In genomic region chr13:54412236-54412635, GRCm38 (mm10) we compare ENCODE assay signal across 13 mouse cellular contexts. TPM values are rescaled to one million over a fixed set of nuclear protein-coding genes. Genes with fewer than 3 reads are reported as not detected.
DNase-seq lines count a peak whose midpoint lies in the region; ATAC-seq and TF ChIP-seq lines count a peak whose summit lies in the region.
"Had no signal": no experiment of that assay in that cellular context is flagged by ENCODE, and none has a peak within 500 bp of the region (broad histone marks: within the 10 kb centered on the region; RNA-seq: fewer than 3 reads in every experiment).

No protein-coding gene starts in this region.

- TF ChIP-seq EP300 in heart, postnatal 0 days (IDR thresholded peaks at IDR 0.05; ENCODE audit: low read depth): no peak

- H3K4me3 ChIP-seq in heart, postnatal 0 days (ENCODE audit: low read depth, low read length): no peak overlapping the region
- no peak overlapping the region for H3K4me3 ChIP-seq in midbrain, embryonic 14.5 days (replicated peaks; ENCODE audit: low read depth, low read length)
- H3K4me3 ChIP-seq in midbrain, embryonic 16.5 days (ENCODE audit: low read depth, low read length): no peak overlapping the region
- H3K4me3 ChIP-seq in embryonic facial prominence, embryonic 14.5 days (ENCODE audit: low read depth, low read length): no peak overlapping the region
- no peak overlapping the region for H3K4me3 ChIP-seq in neural tube, embryonic 14.5 days (ENCODE audit: low read depth, low read length)
- no peak overlapping the region for H3K4me3 ChIP-seq in kidney, adult 2 months (ENCODE audit: insufficient read depth, low read depth, low read length)
- H3K4me3 ChIP-seq: midbrain, embryonic 15.5 days; stomach, embryonic 15.5 days had no signal

- H3K27me3 ChIP-seq in heart, postnatal 0 days (ENCODE audit: control insufficient read depth, insufficient read depth, low read length): no peaks in the 10 kb centered on the region
- H3K27me3 ChIP-seq in midbrain, embryonic 14.5 days (ENCODE audit: control insufficient read depth, insufficient read depth, low read length): no peaks in the 10 kb centered on the region
- no peaks in the 10 kb centered on the region for H3K27me3 ChIP-seq in midbrain, embryonic 16.5 days (ENCODE audit: control insufficient read depth, insufficient read depth, low read depth, low read length)
- H3K27me3 ChIP-seq in embryonic facial prominence, embryonic 14.5 days (replicated peaks; ENCODE audit: control insufficient read depth, insufficient read depth, low read length): no peaks in the 10 kb centered on the region
- no peaks in the 10 kb centered on the region for H3K27me3 ChIP-seq in neural tube, embryonic 14.5 days (ENCODE audit: control insufficient read depth, insufficient read depth, low read length)
- H3K27me3 ChIP-seq in kidney, adult 2 months (replicated peaks; ENCODE audit: control insufficient read depth, insufficient read depth, low read length): no peaks in the 10 kb centered on the region
- H3K27me3 ChIP-seq: midbrain, embryonic 15.5 days; stomach, embryonic 15.5 days had no signal

- H3K9ac ChIP-seq in heart, postnatal 0 days (replicated peaks; ENCODE audit: low read depth, low read length): no peak overlapping the region
- no peak overlapping the region for H3K9ac ChIP-seq in midbrain, embryonic 14.5 days (replicated peaks; ENCODE audit: low read length)
- no peak overlapping the region for H3K9ac ChIP-seq in midbrain, embryonic 16.5 days (ENCODE audit: low read depth, low read length)
- H3K9ac ChIP-seq in embryonic facial prominence, embryonic 14.5 days (ENCODE audit: low read depth, low read length): no peak overlapping the region
- no peak overlapping the region for H3K9ac ChIP-seq in neural tube, embryonic 14.5 days (replicated peaks; ENCODE audit: low read depth, low read length)
- H3K9ac ChIP-seq: midbrain, embryonic 15.5 days; stomach, embryonic 15.5 days had no signal

- TF ChIP-seq POLR2A in kidney, adult 2 months (IDR thresholded peaks at IDR 0.05; ENCODE audit: low read depth, low read length): no peak

- H3K36me3 ChIP-seq in heart, postnatal 0 days (replicated peaks; ENCODE audit: control insufficient read depth, insufficient read depth, low read length): no peaks in the 10 kb centered on the region
- no peaks in the 10 kb centered on the region for H3K36me3 ChIP-seq in midbrain, embryonic 14.5 days (ENCODE audit: control insufficient read depth, insufficient read depth, low read length)
- H3K36me3 ChIP-seq in midbrain, embryonic 16.5 days (ENCODE audit: control insufficient read depth, insufficient read depth, low read length): no peaks in the 10 kb centered on the region
- no peaks in the 10 kb centered on the region for H3K36me3 ChIP-seq in embryonic facial prominence, embryonic 14.5 days (ENCODE audit: control insufficient read depth, insufficient read depth, low read length)
- no peaks in the 10 kb centered on the region for H3K36me3 ChIP-seq in neural tube, embryonic 14.5 days (ENCODE audit: control insufficient read depth, insufficient read depth, low read length)
- no peaks in the 10 kb centered on the region for H3K36me3 ChIP-seq in kidney, adult 2 months (ENCODE audit: control insufficient read depth, insufficient read depth, low read length)
- H3K36me3 ChIP-seq: midbrain, embryonic 15.5 days; stomach, embryonic 15.5 days had no signal

- ATAC-seq in heart, postnatal 0 days (ENCODE audit: insufficient read depth, low read depth): peak; percentile 17; the same call in 1 of the 2 replicates
- no peak for ATAC-seq in midbrain, embryonic 14.5 days (ENCODE audit: low FRiP score, low TSS enrichment)
- ATAC-seq in midbrain, embryonic 16.5 days: no peak
- peak; percentile 57; the same call in 1 of the 2 replicates for ATAC-seq in embryonic facial prominence, embryonic 14.5 days (ENCODE audit: low read depth)
- ATAC-seq in neural tube, embryonic 14.5 days (ENCODE audit: low read depth): 0 out of 2 replicates have a peak, but pooled peaks have one; percentile 41
- ATAC-seq: midbrain, embryonic 15.5 days had no signal

- no peak overlapping the region for H3K27ac ChIP-seq in heart, postnatal 0 days (ENCODE audit: low read depth)
- 0 out of 2 replicates have a peak overlapping the region, but pooled peaks have one; percentile 13 for H3K27ac ChIP-seq in midbrain, embryonic 14.5 days (replicated peaks; ENCODE audit: low read depth, low read length)
- no peak overlapping the region for H3K27ac ChIP-seq in midbrain, embryonic 16.5 days (ENCODE audit: low read length)
- H3K27ac ChIP-seq in embryonic facial prominence, embryonic 14.5 days (replicated peaks; ENCODE audit: low read depth, low read length): no peak overlapping the region
- H3K27ac ChIP-seq in neural tube, embryonic 14.5 days (ENCODE audit: low read depth, low read length): peak overlapping the region; percentile 7; the same call in 1 of the 2 replicates
- H3K27ac ChIP-seq in kidney, adult 2 months (ENCODE audit: insufficient read depth, low read depth, low read length): no peak overlapping the region
- H3K27ac ChIP-seq: midbrain, embryonic 15.5 days; stomach, embryonic 15.5 days had no signal

- WGBS in heart, postnatal 0 days: 13% methylated on average over 7 of the region's 7 CpGs
- WGBS in midbrain, embryonic 14.5 days: 34% methylated on average over 7 of the region's 7 CpGs
- WGBS in midbrain, embryonic 16.5 days: 24% methylated on average over 7 of the region's 7 CpGs
- 9% methylated on average over 7 of the region's 7 CpGs for WGBS in embryonic facial prominence, embryonic 14.5 days
- 9% methylated on average over 7 of the region's 7 CpGs for WGBS in neural tube, embryonic 14.5 days
- 35% methylated on average over 7 of the region's 7 CpGs for WGBS in kidney, adult 2 months

- no peak for DNase-seq in heart, postnatal 0 days (ENCODE audit: low spot score)
- DNase-seq in heart, adult 18-20 months: no peak
- DNase-seq in midbrain, embryonic 14.5 days: peak; percentile 48
- peak; percentile 70 for DNase-seq in embryonic facial prominence, embryonic 14.5 days (ENCODE audit: low spot score)
- no peak for DNase-seq in adrenal gland, postnatal 10 days
- DNase-seq in kidney, adult 2 months: no peak
- DNase-seq: adrenal gland, postnatal 25 days; kidney, adult 18-20 months had no signal

- no peak overlapping the region for H3K4me2 ChIP-seq in heart, postnatal 0 days (ENCODE audit: low read depth, low read length)
- no peak overlapping the region for H3K4me2 ChIP-seq in midbrain, embryonic 14.5 days (ENCODE audit: low read length)
- no peak overlapping the region for H3K4me2 ChIP-seq in midbrain, embryonic 16.5 days (ENCODE audit: low read length)
- H3K4me2 ChIP-seq in embryonic facial prominence, embryonic 14.5 days (ENCODE audit: low read depth, low read length): no peak overlapping the region
- H3K4me2 ChIP-seq in neural tube, embryonic 14.5 days (ENCODE audit: low read depth, low read length): no peak overlapping the region
- H3K4me2 ChIP-seq: heart, embryonic 11.5 days; midbrain, embryonic 15.5 days; stomach, embryonic 15.5 days had no signal

- no peaks in the 10 kb centered on the region for H3K9me3 ChIP-seq in heart, postnatal 0 days (replicated peaks; ENCODE audit: control insufficient read depth, low read length)
- 0 out of 2 replicates have a peak, but pooled peaks cover 2% of the 10 kb centered on the region for H3K9me3 ChIP-seq in midbrain, embryonic 14.5 days (ENCODE audit: control insufficient read depth, low read length)
- H3K9me3 ChIP-seq in midbrain, embryonic 16.5 days (replicated peaks; ENCODE audit: control insufficient read depth, low read length, poor library complexity, severe bottlenecking): no peaks in the 10 kb centered on the region
- peaks cover 3% of the 10 kb centered on the region; the same call in 1 of the 2 replicates for H3K9me3 ChIP-seq in embryonic facial prominence, embryonic 14.5 days (ENCODE audit: control insufficient read depth, low read length)
- H3K9me3 ChIP-seq in neural tube, embryonic 14.5 days (ENCODE audit: control insufficient read depth, low read length): no peaks in the 10 kb centered on the region
- H3K9me3 ChIP-seq: midbrain, embryonic 15.5 days; stomach, embryonic 15.5 days had no signal

- H3K4me1 ChIP-seq in heart, postnatal 0 days (ENCODE audit: control insufficient read depth, insufficient read depth): 0 out of 2 replicates have a peak, but pooled peaks cover 6% of the 10 kb centered on the region
- H3K4me1 ChIP-seq in midbrain, embryonic 14.5 days (ENCODE audit: control insufficient read depth, insufficient read depth, low read length): peaks cover 9% of the 10 kb centered on the region
- H3K4me1 ChIP-seq in midbrain, embryonic 16.5 days (ENCODE audit: control insufficient read depth, insufficient read depth, low read length): peaks cover 4% of the 10 kb centered on the region; the same call in 1 of the 2 replicates
- H3K4me1 ChIP-seq in embryonic facial prominence, embryonic 14.5 days (ENCODE audit: control insufficient read depth, insufficient read depth, low read length): peaks cover 13% of the 10 kb centered on the region
- H3K4me1 ChIP-seq in neural tube, embryonic 14.5 days (ENCODE audit: control insufficient read depth, insufficient read depth, low read length): peaks cover 5% of the 10 kb centered on the region; the same call in 1 of the 2 replicates
- H3K4me1 ChIP-seq in kidney, adult 2 months (ENCODE audit: control insufficient read depth, insufficient read depth, low read length): no peaks in the 10 kb centered on the region

- TF ChIP-seq CTCF in heart, postnatal 0 days (IDR thresholded peaks at IDR 0.05; ENCODE audit: low read depth): no peak
- no peak for TF ChIP-seq CTCF in kidney, adult 2 months (conservative IDR thresholded peaks at IDR 0.05; ENCODE audit: insufficient read depth, insufficient read length, low read depth, low read length)

RNA-seq across cellular contexts. Expression of gene Cplx2, which starts 41.1 kb away (rescaled TPM):
- 6.5 and 7.6 TPM in 2 replicates for total RNA-seq in heart, postnatal 0 days (2014; rRNA removed; ENCODE audit: low replicate concordance)
- polyA plus RNA-seq in heart, postnatal 0 days (2015; fragmentation: Nextera tagmentation; extraction: Ambion mirVana): 1.5 and 1.7 TPM in 2 replicates
- 1 to 10 TPM; 2.0 to 2.5 TPM for total RNA-seq in heart, adult 18-20 months (2021)
- polyA plus RNA-seq in midbrain, embryonic 14.5 days (2014; fragmentation: Nextera tagmentation; extraction: Ambion mirVana): 39.4 and 41.9 TPM in 2 replicates
- 25.8 and 30.8 TPM in 2 replicates for polyA plus RNA-seq in midbrain, embryonic 16.5 days (2015; fragmentation: Nextera tagmentation; extraction: Ambion mirVana)
- 7.0 and 9.6 TPM in 2 replicates for polyA plus RNA-seq in embryonic facial prominence, embryonic 14.5 days (2014; fragmentation: Nextera tagmentation; extraction: Ambion mirVana)
- polyA plus RNA-seq in neural tube, embryonic 14.5 days (2014; fragmentation: Nextera tagmentation; extraction: Ambion mirVana): 23.6 and 24.1 TPM in 2 replicates
- 10 to 100 TPM; 23.2 to 36.0 TPM for total RNA-seq in adrenal gland, postnatal 10 days (2021)
- polyA plus RNA-seq in kidney, adult 2 months (2012; rRNA removed): 11.8 and 15.5 TPM in 2 replicates

RNA-seq across cellular contexts. Expression of gene Thoc3, which starts 56.4 kb away (rescaled TPM):
- total RNA-seq in heart, postnatal 0 days (2014; rRNA removed; ENCODE audit: low replicate concordance): 32.9 and 41.9 TPM in 2 replicates
- polyA plus RNA-seq in heart, postnatal 0 days (2015; fragmentation: Nextera tagmentation; extraction: Ambion mirVana): 48.4 and 51.5 TPM in 2 replicates
- 10 to 100 TPM; 21.4 to 21.8 TPM for total RNA-seq in heart, adult 18-20 months (2021)
- polyA plus RNA-seq in midbrain, embryonic 14.5 days (2014; fragmentation: Nextera tagmentation; extraction: Ambion mirVana): 114 and 121 TPM in 2 replicates
- polyA plus RNA-seq in midbrain, embryonic 16.5 days (2015; fragmentation: Nextera tagmentation; extraction: Ambion mirVana): 107 and 110 TPM in 2 replicates
- 105 and 126 TPM in 2 replicates for polyA plus RNA-seq in embryonic facial prominence, embryonic 14.5 days (2014; fragmentation: Nextera tagmentation; extraction: Ambion mirVana)
- 91.0 and 102 TPM in 2 replicates for polyA plus RNA-seq in neural tube, embryonic 14.5 days (2014; fragmentation: Nextera tagmentation; extraction: Ambion mirVana)
- total RNA-seq in adrenal gland, postnatal 10 days (2021): 10 to 100 TPM; 51.1 to 51.8 TPM
- 20.3 and 28.2 TPM in 2 replicates for polyA plus RNA-seq in kidney, adult 2 months (2012; rRNA removed)

Comparison
In these comparisons a context has a peak if more than half of its experiments do, and no peak if none do; other contexts are left out.
1. H3K27ac ChIP-seq: peak in midbrain, embryonic 14.5 days (single experiment) and neural tube, embryonic 14.5 days (single experiment); none in heart, postnatal 0 days (single experiment), midbrain, embryonic 16.5 days (single experiment), embryonic facial prominence, embryonic 14.5 days (single experiment) and kidney, adult 2 months (single experiment).
2. ATAC-seq: peak in heart, postnatal 0 days (single experiment), embryonic facial prominence, embryonic 14.5 days (single experiment) and neural tube, embryonic 14.5 days (single experiment); none in midbrain, embryonic 14.5 days (single experiment) and midbrain, embryonic 16.5 days (single experiment).
3. DNase-seq: peak in midbrain, embryonic 14.5 days (single experiment) and embryonic facial prominence, embryonic 14.5 days (single experiment); none in heart, postnatal 0 days (single experiment), heart, adult 18-20 months (0 of 2), adrenal gland, postnatal 10 days (single experiment) and kidney, adult 2 months (single experiment).